Mouse (Mus musculus) liver, adult 2 months (tissue): ENCODE data around the gene Map3k6.

ENCODE experiments used
- CTCF ChIP-seq: fragments of 200-500 bp; IDR thresholded peaks from 2 replicates; pipeline ENCODE4 v1.5.1; 2011; ENCODE audit warnings: low read depth, low read length, control low read depth
- POLR2A ChIP-seq: fragments of 200-500 bp; IDR thresholded peaks from 2 replicates; pipeline ENCODE4 v1.6.1; 2011; ENCODE audit warnings: low read length, control low read depth; ENCODE audit not compliant: insufficient read depth; ENCODE audit errors: extremely low read depth

GRCm38 (mm10) chr4:133291255-133291654 is 50.6 kb downstream of the Map3k6 start:
- no peak for TF ChIP-seq POLR2A
- TF ChIP-seq CTCF: no peak
